Mouse (Mus musculus): ENCODE results near the gene 4933411K16Rik. TPM values are rescaled to one million over a fixed set of nuclear protein-coding genes. Genes with fewer than 3 reads are reported as not detected.

Gene 4933411K16Rik
- total RNA-seq (2023), result not detected

GRCm38 (mm10) chr19:42051948-42052347 lies at the start of gene 4933411K16Rik:
Gene 4933411K16Rik, plus strand, starts transcription at chr19:42052248.

GRCm38 (mm10) chr19:42035456-42036248 lies 16.4 kb upstream of the 4933411K16Rik start, which contains the start of gene Ankrd2:
Gene Ankrd2, plus strand, starts transcription at chr19:42036000.

GRCm38 (mm10) chr19:42045269-42046102 lies 6.6 kb upstream of the 4933411K16Rik start, which contains the start of gene Hoga1:
Gene Hoga1, plus strand, starts transcription at chr19:42045610.

GRCm38 (mm10) chr19:42086166-42086565 lies 34.1 kb downstream of the 4933411K16Rik start, which contains the start of gene Morn4:
Gene Morn4, minus strand, starts transcription at chr19:42086357.

GRCm38 (mm10) chr19:42089748-42090595 lies 37.9 kb downstream of the 4933411K16Rik start, which contains the start of gene Pi4k2a:
Gene Pi4k2a, plus strand, starts transcription at chr19:42090470.

Other genes starting within 250 kb of the 4933411K16Rik start
- 10 to 100 TPM; 28.8 to 35.0 TPM for gene Frat1, start 222.3 kb upstream of the 4933411K16Rik start, total RNA-seq (2023)
- 10 to 100 TPM; 47.9 to 48.6 TPM for gene Frat2, start 204.1 kb upstream of the 4933411K16Rik start, total RNA-seq (2023)
- gene Rrp12, start 156.1 kb upstream of the 4933411K16Rik start, total RNA-seq (2023), result 10 to 100 TPM; 11.7 to 12.0 TPM
- 100 to 1,000 TPM; 335 to 350 TPM for gene Pgam1, start 140.3 kb upstream of the 4933411K16Rik start, total RNA-seq (2023)
- gene Exosc1, start 118.8 kb upstream of the 4933411K16Rik start, total RNA-seq (2023), result 10 to 100 TPM; 12.7 to 15.1 TPM
- 10 to 100 TPM; 31.4 to 34.2 TPM for gene Zdhhc16, start 118.8 kb upstream of the 4933411K16Rik start, total RNA-seq (2023)
- gene Mms19, start 71.1 kb upstream of the 4933411K16Rik start, total RNA-seq (2023), result 10 to 100 TPM; 33.8 to 41.6 TPM
- 10 to 100 TPM; 32.2 to 38.0 TPM for gene Ubtd1, start 70.5 kb upstream of the 4933411K16Rik start, total RNA-seq (2023)
- under 1 TPM in 1 of 2 experiments, not detected in 1; 0.33 TPM for gene Ankrd2, start 16.2 kb upstream of the 4933411K16Rik start, total RNA-seq (2023)
- gene Hoga1, start 6.6 kb upstream of the 4933411K16Rik start, total RNA-seq (2023), result not detected
- gene Morn4, start 34.1 kb downstream of the 4933411K16Rik start, total RNA-seq (2023), result not detected
- 10 to 100 TPM; 37.7 to 39.8 TPM for gene Pi4k2a, start 38.2 kb downstream of the 4933411K16Rik start, total RNA-seq (2023)
- gene Avpi1, start 76.8 kb downstream of the 4933411K16Rik start, total RNA-seq (2023), result 1 to 10 TPM in 1 of 2 experiments, under 1 TPM in 1; 0.99 to 1.3 TPM
- gene Marveld1, start 95.2 kb downstream of the 4933411K16Rik start, total RNA-seq (2023), result 10 to 100 TPM; 14.1 to 15.0 TPM
- 10 to 100 TPM; 74.3 to 87.5 TPM for gene Zfyve27, start 111.7 kb downstream of the 4933411K16Rik start, total RNA-seq (2023)
- not detected for gene Sfrp5, start 150.0 kb downstream of the 4933411K16Rik start, total RNA-seq (2023)
- gene Golga7b, start 195.3 kb downstream of the 4933411K16Rik start, total RNA-seq (2023), result not detected

Data from neutrophil, adult 59 days (primary cell).